Mouse (Mus musculus) mesoderm, embryonic 11.5 days (tissue): ENCODE data around the gene Ccn2.

Experiments used
- DNase-seq: peaks from one replicate; pipeline ENCODE4 v3.0.0-alpha.2; 2012; ENCODE audit warnings: low read depth, low spot score

Ccn2 gene

DNA sequence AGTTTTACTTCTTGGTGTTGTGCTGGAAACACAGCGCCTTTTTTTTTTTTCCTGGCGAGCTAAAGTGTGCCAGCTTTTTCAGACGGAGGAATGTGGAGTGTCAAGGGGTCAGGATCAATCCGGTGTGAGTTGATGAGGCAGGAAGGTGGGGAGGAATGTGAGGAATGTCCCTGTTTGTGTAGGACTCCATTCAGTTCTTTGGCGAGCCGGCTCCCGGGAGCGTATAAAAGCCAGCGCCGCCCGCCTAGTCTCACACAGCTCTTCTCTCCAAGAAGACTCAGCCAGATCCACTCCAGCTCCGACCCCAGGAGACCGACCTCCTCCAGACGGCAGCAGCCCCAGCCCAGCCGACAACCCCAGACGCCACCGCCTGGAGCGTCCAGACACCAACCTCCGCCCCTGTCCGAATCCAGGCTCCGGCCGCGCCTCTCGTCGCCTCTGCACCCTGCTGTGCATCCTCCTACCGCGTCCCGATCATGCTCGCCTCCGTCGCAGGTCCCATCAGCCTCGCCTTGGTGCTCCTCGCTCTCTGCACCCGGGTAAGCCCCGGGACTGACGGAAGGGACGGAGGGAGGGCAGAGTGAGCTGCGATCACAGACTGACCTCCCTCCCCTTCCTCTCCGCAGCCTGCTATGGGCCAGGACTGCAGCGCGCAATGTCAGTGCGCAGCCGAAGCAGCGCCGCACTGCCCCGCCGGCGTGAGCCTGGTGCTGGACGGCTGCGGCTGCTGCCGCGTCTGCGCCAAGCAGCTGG is at the start of gene Ccn2:
Gene Ccn2, plus strand, starts transcription at position 193 of the 753 bp plus-strand sequence.
- peak; percentile 92 for DNase-seq

DNA sequence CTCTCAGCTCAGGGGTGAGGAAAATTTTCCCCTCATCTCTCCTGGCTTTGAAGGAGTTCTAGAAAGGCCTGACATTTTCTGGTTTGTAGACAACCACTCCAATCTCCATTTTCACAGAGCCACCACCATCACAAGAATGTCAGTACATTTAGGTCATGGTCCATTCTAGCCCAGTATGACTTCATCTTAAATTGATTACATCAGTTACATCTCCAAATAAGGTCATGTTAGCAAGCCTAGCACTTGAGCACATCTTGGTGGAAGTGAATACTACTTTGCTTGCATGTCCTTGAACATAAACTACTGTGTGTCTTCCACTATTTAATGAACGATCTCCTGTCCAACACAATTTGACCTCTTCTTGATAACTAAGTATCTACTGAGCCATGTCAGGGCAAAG is 42.4 kb upstream of the Ccn2 start:
- no peak for DNase-seq

DNA sequence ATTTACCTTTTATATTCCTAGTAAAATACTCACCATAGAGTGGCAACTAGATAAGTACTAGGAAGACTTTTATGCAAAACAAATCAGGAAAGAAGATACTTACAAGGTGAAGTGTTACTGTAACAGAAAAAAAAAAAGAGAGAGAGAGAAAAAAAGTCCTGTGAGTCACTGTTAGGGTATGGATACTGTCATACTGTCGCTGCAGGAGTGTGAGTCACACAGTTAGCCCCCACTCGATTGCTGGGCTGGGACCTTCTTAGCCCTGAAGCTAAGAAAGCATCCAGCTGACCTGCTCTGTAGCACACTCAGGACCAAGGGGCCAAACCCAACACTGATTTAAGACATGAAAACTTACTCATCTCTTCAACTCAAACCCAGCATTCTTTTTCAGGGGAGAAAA is 41.2 kb upstream of the Ccn2 start:
- no peak for DNase-seq

DNA sequence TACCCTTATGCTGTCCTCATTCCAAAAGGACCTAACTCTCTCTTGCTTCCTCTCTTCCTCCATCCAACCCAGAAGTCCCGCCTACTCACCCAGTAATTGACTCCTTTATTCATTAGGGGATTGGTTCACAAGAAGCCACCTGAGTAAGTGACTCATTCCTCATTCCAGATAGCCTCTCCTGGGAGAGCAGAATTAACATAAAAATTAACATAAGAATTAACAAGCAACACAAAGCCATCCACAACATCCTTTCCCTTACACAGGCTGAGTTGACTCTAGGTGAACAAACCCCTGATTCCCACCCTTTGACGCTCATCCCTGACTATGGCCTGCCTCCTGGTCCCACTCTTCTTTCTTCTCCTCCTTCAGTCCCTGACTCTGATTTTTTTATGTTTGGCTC is 36.9 kb upstream of the Ccn2 start:
- DNase-seq, result no peak

DNA sequence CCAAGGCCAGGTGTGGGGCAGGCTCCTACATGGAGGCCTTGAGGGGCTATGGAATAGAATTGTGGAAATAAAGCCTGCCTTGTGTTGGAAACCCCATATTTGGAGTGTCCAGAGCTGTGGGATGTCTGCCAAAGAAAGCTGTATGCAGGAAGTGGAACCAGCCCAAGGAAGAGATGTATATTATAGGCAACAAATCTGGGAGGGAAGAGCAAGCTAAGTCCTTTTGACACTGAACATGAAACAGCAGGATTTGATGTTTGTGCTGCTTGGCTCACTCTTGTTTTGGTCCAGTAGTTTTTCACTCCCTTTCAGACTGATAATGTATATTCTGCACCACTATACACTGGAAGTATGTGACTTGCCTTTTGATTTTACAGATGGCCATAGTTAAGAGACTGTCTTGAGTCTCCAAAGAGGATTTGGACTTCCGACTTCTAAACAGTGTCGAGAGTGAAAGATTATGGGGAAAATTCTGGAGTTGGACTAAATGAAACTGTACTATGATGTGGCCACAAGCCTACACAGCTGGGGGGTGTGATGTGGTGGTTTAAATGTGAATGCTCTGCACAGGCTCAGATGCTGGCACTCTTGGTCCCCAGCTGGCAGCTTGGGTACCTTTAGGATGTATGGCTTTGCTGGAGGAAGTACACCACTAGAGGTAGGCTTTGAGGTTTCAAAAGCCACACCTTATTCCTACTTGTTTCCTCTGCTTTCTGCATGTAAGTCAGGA is 25.4 kb upstream of the Ccn2 start:
- DNase-seq, result no peak

DNA sequence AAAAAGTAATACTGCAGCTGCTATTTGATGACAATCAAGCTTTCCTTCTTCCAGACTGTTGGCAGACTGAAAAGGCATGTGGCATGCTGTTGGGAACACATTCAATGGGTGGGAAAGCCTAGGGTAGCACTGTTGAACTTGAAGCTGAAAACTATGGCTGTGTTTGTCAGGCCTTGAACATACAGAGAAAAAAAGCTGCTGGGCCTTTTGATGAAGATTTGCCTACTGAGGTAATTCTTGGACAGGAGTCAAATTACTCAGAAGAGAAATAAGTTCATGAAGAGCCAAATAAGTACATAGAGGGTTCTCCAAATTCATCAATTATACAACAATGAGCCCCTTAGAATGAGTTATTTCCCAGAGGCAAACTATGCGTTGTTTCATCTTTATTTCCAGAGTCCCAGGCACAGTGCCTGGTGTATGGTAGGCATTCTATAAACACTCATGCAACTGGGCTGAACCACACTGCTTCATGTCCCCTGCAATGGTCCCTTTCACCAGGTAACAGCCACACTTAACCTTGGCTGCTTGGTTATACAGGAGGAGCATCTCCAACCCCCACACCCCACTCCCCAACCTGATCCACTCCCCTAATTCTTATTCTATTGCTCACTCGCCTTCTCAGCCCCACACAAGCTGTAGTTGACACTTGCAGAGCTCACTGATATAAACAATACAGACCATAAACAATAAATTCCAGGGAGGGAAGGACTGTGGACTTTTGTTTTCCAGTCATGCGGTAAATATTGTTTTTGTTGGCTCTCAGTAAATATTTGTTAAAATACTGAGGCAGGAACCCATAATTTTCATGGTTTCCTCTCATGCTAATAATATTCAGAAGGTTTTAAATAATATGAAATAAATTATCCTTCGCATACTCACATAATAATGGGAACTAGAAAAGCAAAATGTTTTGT is 22.9 kb upstream of the Ccn2 start:
- no peak for DNase-seq

DNA sequence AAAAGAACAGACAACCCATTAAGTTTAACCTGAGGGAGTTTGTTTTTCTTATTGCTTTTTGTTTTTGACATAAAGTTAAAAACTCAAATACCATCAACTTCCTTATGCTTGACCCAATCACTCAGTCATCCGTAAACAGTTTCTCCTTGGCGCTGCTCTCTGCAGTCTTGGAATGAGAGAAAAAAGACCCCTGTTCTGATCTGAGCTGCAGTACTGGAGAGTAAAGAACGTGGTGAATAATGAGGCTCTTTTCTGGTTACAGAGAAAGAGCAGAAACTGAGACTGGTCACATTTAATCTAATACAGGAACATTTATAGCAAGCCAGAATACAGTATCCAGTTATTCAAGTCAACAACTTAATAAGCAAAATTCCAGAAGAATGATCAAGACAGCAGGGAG is 21.8 kb upstream of the Ccn2 start:
- no peak for DNase-seq

DNA sequence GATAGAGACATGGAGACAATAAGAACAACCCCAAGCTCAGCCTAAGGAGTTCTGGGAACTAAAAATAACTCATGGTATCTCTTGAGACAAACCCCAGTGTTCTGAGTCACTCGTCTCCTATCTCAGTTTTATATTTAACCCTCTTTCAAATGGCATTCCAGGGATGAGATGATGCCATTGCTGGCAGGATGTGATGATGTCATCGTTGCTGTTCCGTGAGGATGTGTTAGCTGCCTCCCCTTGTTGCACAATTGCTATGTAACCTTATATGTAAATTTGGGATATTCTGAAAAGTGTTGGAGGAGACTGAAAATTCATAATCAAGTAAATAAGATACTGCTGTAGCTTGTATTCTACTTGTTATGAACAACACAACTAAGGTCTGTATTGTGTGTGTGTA is 14.2 kb upstream of the Ccn2 start:
- DNase-seq, result no peak

DNA sequence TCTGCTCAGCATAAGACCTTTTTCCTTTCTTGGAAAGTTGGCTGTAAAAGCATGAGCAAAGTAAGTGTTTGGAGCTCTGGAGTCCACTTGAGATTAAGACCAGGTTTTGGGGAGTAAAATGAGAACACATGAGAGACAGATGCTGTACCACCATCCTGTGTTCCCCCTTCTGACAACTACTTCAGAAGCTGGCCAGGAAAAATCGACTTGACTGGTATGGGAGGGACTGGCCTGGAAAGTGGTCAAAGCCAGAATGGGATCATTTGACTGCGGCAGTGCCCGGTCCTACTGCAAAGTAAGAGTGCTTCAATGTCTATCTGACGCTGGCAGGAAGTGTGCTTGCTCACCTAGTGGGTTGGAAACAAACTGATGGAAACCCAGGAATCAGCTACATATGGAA is 6.4 kb upstream of the Ccn2 start:
- DNase-seq, result no peak

DNA sequence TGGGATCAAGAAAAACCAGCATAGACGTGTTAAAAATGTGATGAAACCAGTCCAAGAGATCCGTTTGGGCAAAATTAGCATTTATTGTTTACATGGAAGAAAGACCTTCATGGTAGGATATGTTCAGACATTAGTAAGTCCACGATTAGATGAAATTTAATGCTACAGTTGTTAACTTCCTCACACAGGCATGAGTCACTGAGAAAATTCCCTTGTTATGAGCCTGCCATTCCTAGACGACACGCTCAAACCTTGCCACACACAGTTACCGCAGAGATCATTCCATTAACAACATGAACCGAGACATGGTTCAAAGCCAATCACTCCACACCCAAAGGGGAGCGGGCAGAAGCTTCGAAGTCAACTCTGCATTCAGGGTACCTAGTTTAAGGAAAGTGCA is 6.0 kb upstream of the Ccn2 start:
- DNase-seq, result no peak

DNA sequence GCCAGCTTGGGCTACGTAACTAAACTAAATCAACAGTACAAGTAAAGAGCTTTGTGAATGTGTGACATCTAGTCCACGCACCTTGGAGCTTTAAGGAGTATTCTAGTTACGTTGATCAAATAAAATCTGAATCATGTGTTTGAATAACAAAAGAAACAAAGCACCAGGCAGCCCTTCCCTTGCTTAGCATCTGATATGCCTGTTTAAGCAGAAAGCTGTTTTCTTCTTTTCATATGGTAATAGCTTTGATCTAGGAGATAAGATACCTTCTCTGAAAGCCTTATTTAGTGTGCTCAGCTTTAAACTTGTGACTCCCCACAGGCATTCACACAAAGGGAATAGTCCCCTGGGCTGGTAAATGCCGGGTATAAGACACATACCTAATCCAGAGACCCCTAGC is 4.7 kb upstream of the Ccn2 start:
- DNase-seq, result no peak

DNA sequence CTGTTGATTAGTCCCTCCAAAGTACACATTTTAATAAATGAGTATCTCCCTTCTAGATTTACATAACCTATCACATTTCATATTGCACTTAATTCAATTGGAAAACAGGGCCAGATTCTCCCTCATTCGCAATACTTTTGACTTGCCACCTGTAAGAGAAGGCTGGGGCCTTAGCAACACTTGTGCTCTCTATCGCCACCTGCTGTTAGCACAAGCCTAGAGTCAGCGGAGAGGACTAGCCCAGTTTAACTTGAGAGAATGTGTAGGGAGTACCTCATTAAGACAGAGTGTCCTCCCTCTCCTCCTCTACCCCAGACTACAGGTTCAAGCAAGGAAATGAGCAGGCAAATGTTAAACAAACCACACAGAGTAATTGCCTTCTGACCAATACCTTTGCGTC is 4.1 kb upstream of the Ccn2 start:
- DNase-seq, result peak; percentile 85

DNA sequence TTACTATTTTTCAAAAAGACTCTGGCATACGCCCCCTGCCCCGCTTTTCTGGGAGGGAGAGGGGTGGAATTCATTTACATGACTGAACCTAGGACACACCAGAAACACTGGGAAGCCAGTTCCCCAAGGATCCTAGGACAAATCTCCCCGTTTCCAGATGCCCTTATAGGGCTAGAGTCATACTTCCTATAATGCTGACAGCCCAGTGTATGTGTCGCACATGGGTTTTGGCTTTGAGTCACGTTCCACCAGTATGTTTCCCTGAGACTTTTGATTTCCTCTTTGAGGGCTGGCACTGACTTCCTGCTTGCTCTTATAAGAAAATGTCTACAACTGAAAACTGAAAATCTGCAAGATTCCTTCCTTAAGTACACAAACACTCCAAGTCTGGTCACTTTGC is 3.5 kb upstream of the Ccn2 start:
- no peak for DNase-seq

DNA sequence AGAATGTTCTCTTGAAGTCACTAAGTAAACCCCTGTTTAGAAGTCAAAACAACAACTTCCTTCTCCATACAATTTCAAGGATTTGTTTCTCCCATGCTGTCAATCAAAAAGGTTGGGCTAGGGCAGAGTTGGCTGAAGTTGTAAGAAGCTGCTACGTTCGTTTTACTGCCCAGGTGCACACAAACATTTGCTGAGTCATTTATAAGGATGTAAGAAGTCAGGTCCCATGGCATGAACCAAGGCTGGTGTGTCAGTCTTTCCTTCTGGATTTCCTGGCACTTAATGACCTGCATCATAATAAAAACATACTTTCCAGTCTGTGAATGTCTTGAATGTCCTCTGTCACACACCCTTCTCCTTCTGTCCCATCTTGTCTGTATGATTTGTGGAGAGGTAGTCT is 2.9 kb upstream of the Ccn2 start:
- no peak for DNase-seq

DNA sequence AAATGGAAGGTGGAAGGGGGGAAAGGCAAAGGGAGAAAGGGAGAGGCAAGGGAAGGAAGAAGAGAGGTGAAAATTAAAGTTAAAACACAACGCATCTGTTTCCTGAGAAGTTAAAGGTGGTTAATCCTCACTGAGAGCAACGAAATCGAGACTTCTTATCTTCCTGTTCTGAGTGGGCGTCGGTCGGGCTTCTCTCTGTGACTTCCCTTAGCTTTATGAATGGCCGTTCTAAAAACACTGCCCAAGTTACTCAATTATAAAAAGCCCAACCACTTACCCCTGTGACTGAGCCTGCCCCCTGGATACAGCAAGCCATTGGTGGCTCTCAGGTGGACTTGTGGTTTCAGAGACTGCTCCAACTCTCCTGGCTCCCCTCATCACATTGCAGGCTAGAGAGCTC is 2.3 kb upstream of the Ccn2 start:
- DNase-seq, result no peak

DNA sequence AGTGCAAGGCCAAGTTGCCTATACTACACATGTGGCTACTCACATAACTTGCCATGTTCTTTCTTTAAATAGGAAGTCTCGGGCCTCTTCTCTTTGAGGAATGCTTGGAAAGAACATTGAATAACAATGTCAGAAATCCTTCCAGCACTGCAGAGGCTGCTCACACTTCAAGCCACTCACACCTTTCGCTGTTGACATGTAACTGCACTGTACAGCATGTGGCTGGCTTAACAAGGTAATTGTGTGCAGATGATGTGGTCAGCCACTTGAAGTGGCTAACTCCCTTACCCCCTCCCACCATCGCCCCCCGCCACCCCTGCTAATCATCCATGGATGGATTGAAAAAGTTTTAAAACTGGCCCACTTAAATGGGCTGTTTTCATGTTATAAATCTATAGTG is 1.7 kb upstream of the Ccn2 start:
- no peak for DNase-seq

DNA sequence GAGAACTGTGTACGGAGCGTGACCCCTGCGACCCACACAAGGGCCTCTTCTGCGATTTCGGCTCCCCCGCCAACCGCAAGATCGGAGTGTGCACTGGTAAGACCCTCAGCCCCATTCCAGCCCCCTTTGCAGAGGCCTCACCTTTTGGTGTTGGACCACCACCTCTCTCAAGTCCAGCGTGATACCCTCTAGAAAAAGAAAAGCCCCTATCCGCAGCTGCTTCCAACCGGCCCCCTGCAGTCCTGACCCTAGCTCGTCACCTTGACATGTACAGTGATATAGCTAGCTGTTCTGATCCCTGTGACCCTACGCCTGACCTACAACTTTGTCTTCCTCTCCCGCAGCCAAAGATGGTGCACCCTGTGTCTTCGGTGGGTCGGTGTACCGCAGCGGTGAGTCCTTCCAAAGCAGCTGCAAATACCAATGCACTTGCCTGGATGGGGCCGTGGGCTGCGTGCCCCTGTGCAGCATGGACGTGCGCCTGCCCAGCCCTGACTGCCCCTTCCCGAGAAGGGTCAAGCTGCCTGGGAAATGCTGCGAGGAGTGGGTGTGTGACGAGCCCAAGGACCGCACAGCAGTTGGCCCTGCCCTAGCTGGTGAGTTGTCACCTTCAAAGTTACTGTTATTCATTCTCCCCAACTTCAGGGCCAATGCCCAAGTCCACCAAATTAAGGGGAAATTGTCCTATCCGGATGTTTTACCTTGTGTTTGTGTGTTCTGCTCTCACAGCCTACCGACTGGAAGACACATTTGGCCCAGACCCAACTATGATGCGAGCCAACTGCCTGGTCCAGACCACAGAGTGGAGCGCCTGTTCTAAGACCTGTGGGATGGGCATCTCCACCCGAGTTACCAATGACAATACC is 994 bp downstream of the Ccn2 start:
- DNase-seq, result no peak

DNA sequence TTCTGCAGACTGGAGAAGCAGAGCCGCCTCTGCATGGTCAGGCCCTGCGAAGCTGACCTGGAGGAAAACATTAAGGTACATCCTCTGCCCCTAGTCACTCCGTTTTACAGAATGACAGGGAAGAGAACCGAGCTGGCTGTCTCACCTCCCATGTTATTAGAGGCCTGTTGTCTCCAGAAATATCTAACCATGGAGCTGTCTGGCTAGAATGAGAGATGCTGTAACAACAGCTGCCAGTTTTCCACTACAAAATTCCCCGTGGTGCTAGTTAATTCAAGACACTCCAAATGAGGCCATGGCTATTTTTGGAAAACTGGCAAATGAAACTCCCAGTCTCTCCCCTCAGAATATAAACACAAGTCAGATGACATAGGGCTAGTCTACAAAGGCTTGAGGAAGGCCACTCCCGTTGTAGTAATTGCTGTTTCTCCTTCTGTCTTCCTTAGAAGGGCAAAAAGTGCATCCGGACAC is 1.7 kb downstream of the Ccn2 start:
- DNase-seq, result no peak

DNA sequence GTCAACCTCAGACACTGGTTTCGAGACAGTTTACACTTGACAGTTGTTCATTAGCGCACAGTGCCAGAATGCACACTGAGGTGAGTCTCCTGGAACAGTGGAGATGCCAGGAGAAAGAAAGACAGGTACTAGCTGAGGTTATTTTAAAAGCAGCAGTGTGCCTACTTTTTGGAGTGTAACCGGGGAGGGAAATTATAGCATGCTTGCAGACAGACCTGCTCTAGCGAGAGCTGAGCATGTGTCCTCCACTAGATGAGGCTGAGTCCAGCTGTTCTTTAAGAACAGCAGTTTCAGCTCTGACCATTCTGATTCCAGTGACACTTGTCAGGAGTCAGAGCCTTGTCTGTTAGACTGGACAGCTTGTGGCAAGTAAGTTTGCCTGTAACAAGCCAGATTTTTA is 2.5 kb downstream of the Ccn2 start:
- DNase-seq, result no peak

DNA sequence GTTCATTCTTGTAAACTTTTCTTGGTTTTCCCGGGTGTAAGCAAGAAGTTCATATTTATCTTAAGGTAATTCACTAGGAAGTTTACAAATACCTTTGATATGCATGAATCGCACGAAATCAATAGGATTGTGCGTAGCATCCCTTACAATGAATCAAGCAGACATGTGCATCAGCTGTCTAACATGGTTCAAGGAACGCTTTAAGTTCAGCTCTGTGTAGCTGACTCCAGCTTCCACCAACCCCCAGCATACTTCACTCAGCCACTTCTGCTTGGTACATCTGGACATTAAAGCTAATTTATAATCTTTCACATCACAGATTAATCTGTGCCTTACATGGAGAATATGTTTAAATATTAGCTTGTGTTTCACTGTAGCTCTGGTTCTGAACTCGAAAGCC is 3.5 kb downstream of the Ccn2 start:
- no peak for DNase-seq

DNA sequence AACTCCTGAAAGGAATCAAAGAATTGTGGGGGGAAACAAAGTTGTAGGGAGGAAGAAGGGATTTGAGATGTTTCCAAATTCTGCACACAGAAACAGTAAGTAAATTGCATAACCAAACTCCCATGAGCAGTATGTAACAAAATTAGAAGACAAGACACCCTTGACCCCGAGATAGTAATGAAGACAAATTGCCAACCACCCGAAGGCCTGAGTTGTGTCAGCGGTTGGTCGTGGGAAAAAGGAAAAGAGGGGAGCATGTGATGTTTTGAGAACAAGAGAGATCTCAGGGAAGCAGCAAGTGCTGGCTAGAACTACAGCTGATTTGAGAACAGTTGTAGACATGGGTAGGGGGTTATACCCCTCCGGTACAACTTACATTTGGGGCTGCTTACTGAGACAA is 4.6 kb downstream of the Ccn2 start:
- no peak for DNase-seq
